ENCODE assay signal across 9 mouse cellular contexts in the genomic region with DNA sequence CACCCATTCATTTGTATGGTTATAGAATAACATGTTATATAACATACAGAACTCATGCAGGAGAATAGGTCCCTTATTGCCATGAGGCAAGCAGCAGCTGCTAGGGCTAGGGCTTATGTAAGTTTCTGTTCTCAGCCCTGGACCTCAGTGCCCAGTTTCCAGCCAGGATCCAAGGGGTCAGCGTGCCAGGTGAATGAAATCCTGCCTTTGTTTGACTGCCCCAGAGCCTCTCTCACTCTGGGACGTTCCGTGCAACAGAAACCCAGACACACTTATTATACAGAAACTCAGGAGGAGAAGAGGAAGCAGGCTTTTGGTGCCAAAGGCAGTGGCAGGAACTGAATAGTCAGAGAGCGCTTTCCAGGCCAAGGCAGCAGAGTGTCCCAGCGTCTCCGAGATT.
A peak's percentile ranks its signal among the peaks of the same experiment; 100 is the strongest.
DNase-seq lines count a peak whose midpoint lies in the region.
"Had no signal": no experiment of that assay in that cellular context is flagged by ENCODE, and none has a peak within 500 bp of the region (broad histone marks: within the 10 kb centered on the region; RNA-seq: fewer than 3 reads in every experiment).

No protein-coding gene starts in this region.

- DNase-seq in adrenal gland, adult 8-10 months, result peak; percentile 1
- no peak for DNase-seq in adrenal gland, postnatal 4 days (ENCODE audit: low spot score in 2 of 2)
- DNase-seq in right cerebral cortex, postnatal 10 days (ENCODE audit: low spot score in 2 of 2), result peak; percentile 63 to 66
- no peak for DNase-seq in right cerebral cortex, postnatal 14 days
- DNase-seq in layer of hippocampus, adult 8-10 months (ENCODE audit: low spot score in 2 of 2), result peak; percentile 28 to 39
- DNase-seq in skeletal muscle tissue, adult 2 months (ENCODE audit: low read depth, low spot score), result peak; percentile 43
- no peak for DNase-seq in neural tube, embryonic 10.5 days (ENCODE audit: extremely low spot score, low spot score)
- no peak for DNase-seq in urinary bladder, postnatal 4 days (ENCODE audit: low spot score in 2 of 2)
- DNase-seq: liver, embryonic 13.5 days had no signal

Comparison
In these comparisons a context has a peak if more than half of its experiments do, and no peak if none do; other contexts are left out.
1. DNase-seq: peak in adrenal gland, adult 8-10 months (single experiment), right cerebral cortex, postnatal 10 days (2 of 2), layer of hippocampus, adult 8-10 months (2 of 2) and skeletal muscle tissue, adult 2 months (single experiment); none in adrenal gland, postnatal 4 days (0 of 2), right cerebral cortex, postnatal 14 days (single experiment), neural tube, embryonic 10.5 days (single experiment) and urinary bladder, postnatal 4 days (0 of 2).